Mouse (Mus musculus) thymus, postnatal 36 days (tissue): ENCODE results near the gene Mto1.
A peak's percentile ranks its signal among the peaks of the same experiment; 100 is the strongest.
"Not testable (repeated sequence)": the region's sequence is repeated elsewhere in the genome, so short reads cannot be mapped to it uniquely, and the experiment has no call there.

Source experiments
- DNase-seq, 2 experiments: peaks; one replicate each; pipeline ENCODE4 v3.0.0; 2022; ENCODE audit warnings: mixed read lengths in 2 of 2

The Mto1 gene

DNA sequence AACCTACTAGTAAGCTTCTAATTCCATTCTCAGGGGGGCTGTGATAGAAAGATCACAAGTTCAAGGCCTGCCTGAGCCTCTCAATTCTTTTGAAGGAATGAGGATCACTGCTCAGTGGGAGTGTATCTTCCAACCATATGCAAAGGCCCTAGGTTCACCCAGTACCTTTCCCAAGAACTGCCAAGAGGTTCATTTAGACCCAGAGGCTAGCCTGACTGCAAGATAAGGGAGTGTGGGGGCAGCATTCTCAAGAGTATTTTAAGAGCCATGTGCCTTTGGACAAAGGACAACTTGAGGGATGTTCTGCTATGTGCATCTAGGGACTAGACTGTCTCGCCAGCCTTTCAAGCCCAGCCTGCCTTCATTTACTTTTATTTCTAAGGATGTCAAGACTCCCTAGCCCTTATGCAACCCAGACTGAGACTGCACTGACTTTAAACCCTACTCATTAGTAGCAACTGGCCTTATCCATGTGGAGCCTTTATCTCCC, 28.6 kb downstream of the Mto1 start:
- DNase-seq = no peak

DNA sequence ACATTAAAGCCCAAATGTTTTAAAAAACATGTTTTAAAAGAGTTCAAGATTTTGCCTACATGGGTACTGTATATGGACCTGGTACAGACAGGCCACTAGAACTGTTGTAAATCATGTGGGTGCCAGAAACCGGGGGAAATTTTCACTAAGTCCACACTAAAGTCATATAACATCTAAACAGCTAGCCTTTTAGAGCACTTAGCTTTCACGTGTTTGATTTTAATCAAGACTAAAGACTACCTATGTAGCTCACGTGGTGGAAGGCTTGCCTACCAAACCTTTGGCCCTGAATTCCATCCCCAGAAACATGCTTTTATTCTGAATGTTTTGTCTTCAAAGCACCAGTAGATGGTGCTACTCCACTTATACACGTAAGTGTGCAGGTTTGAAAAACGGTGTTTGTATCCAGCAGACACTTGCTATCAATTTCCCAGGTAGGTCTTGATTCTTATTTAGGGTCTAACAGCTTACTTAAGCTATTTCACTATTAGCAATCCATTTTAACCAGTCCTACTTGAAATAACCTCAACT, 29.1 kb downstream of the Mto1 start:
- DNase-seq = no peak

DNA sequence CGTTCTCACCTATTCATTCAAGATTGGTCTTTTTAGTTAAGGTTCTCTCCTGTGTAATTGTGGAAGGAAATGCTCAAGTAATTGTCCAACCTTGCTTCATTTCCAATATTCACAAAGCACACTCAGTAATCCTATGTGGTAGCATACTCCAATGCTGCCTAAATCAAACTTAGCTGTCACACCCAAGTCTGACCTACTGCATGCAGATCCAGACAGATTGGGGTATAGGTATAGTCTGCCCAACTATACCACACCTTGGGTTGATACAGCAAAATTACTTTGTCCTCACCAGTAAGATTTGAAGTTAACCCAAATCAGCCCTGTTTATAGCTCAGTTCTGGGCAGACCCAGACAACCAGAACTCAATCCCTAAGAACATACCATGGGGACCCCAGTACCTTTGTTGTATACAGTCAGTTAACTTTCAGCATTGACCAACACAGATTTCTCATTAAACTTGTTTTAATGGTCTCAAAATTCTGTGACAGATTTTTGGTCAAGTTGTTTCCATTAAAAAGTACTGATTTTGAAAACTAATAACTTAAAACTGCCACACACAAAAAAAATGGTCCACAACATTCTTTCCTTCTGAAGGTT, 30.1 kb downstream of the Mto1 start:
- DNase-seq = not testable (repeated sequence)

DNA sequence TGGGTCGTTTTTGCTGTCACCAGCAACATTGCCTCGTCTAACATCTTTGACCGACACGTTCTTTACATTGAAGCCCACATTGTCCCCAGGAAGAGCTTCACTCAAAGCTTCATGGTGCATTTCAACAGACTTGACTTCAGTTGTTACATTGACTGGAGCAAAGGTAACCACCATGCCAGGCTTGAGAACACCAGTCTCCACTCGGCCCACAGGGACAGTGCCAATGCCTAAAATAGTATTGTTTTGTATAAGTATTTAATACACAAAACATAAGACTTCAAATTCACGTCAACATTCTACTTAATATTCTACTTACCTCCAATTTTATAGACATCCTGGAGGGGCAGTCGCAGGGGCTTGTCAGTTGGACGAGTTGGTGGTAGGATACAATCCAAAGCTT, 31.3 kb downstream of the Mto1 start:
- DNase-seq = not testable (repeated sequence)

DNA sequence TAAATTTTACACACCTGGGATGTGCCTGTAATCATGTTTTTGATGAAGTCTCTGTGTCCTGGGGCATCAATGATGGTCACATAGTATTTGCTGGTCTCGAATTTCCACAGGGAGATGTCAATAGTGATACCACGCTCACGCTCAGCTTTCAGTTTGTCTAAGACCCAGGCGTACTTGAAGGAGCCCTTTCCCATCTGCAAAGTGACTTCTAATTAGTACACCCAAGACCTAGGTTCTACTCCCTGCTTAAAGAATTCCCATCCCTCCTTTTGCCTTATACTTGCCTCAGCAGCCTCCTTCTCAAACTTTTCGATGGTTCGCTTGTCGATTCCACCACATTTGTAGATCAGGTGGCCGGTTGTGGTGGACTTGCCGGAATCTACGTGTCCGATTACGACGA, 32.2 kb downstream of the Mto1 start:
- not testable (repeated sequence) for DNase-seq

DNA sequence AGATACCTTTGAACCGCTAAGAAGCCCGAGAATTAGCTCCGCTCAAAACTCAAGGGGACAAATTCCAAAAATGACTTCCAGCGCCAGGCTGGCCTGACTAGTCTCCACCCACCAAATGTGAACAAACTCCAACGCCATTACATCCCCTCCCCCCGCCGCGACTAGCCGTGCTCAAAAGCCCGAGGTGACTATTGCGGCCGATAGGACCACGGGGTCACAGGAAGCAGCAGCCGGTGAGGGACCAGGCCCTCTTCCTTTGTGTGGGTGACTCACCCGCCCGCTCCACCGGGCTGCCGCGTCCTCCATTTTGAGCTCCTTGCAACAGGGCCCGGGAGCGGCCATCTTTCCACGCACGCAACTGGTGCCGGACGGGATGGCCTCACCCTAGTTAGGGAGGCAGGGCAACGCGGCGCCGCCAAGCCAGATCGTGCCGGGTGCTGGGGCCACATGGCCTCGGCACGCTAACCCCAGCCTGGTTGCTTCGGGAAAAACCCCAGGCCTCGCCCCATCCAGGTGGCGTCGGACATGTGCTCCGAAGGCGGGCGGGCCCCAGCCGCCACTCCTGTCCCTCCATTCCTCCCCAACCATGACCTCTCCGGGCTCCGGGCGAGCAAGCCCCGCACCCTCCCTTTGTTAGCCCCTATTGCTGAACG, 32.8 kb downstream of the Mto1 start:
- DNase-seq = peak; percentile 71 to 81

DNA sequence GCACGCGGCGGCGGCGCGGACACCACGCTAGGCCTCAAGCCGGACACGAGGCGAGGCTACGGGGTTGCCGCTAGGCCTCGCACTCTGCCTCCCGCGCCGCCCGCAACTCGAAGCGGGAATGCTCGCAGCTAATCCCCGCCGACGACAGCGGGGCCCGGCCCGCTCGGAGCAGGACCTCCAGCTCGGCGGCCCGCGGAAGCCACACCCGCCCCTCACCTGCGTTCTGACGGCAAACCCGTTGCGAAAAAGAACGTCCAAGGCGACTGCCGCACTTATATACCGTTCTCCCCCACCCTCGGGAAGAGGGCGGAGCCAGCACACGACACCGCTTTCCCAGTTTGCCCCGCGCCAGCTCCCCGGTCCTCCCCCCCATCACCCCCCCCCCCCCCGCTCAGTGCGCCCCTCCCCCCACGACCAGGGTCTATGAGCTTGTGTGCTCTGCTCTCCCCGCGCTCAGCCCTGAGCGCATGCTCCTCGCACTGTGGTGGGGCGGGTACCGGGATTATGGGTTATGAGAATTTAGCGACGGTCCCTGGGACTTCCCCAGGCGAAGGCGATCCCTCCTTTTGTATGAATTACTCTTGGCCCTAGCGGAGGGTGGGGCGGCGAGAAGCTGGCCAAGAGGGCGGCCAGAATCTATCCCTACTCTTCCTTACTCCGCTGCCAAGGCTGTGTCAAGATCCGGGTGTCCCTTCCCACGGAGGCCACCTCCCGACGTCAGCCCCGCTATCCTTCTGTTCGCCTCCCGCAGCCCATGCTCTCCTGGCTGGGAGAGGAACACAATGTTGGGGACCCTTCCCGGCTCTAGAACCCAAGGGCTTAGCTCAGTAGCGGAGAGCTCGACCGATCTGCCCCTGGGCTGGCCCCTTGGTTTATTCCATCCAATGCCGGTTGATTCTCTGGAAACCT, 33.7 kb downstream of the Mto1 start:
- DNase-seq = peak; percentile 96 to 97

DNA sequence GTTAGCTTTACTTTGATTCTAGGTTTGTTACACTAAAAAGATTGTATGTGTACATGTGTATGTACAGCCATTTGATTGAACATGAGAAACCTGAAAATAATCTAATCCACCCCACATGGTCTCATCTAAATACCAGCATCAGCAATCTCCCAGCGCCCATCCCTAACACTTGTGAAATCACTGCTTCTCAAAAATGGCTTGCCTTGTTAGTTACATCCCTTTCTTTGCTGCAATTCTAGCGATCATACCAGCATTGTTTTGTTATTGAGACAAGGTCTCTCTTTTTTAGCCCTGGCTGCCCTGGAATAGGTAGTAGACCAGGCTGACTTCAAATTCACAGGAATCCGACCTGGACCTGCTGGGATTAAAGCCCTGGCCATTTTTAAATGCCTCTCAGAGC, 34.4 kb downstream of the Mto1 start:
- DNase-seq = no peak

DNA sequence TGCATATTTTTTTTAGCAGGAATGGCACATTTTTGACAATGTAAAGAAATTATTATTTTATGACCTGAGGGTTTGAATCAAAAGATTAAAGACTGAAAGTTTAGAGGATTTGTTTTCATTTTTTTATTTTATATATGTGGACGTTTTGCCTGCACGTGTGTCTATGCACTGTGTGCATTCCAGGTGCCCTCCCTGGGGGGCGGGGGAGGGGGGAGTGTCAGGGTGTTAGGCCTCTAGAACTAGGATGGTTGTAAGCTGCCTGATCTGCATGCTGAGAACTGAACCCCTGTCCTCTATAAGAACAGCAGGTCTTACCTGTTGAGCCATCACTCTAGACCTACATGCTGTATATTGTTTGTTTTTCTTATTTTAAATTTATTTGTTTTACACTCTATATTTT, 36.7 kb downstream of the Mto1 start:
- no peak for DNase-seq

DNA sequence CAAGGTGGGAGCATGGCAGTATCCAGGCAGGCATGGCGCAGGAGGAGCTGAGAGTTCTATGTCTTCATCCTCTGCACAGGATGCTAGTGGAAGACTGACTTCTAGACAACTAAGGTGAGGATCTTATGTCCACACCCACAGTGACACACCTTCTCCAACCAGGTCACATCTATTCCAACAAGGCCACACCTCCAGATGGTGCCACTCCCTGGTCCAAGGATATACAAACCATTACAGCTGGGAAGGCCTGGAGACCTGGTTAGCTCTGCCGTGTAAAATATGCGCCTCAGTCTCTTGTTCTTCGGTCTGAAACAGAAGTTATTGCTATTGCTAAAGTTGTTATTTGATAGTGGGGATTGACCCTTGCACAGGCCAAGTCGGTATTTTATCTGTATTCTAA, 40.0 kb downstream of the Mto1 start:
- DNase-seq = not testable (repeated sequence)

DNA sequence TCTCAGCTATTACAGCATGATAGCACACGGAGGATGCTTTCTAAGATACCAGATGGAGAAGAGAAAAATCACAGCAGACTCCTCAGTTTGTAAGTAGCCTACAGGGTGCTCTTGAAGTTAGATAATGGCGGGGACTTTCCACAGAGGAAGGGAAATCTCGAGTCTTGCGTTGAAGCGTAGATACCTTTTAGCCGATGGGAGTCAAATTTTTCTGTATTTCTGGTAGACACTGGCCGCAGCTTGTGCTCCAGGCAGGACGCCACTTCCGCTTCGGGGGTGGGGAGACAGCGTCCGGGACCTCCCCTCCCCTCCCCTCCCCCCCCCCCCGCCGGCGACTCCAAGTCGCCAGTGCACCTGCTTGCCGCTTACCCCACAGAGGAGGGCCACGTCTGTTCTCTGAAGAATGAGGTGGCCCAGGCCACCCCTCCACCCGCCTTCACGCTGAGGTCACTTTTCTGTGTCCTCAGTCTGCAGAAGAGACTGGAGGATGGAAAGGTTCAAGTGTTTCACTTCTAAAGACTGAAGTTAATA, 40.9 kb downstream of the Mto1 start, which contains the start of gene Eef1a1:
Gene Eef1a1, minus strand, starts transcription at position 262 of the 531 bp plus-strand sequence.
- peak; percentile 57 to 66 for DNase-seq

DNA sequence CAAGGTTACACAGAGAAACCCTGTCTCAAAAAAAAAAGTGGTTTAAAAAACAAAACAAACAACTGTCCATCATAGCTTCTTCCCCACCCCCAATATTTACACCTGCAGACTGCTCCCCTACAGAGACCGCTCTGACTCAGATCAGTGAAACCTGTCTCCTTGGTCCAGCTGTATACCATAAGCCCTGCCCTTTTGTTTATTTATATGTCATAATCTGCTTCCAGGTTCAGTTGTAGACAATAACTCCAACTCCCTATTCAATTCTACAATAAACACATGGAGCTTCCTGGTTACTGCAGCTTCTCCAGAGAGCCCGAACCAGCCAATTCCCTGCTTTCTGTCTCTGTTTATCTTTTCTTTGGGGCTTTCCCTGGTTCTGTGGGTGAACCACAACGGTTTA, 43.2 kb downstream of the Mto1 start:
- no peak for DNase-seq

DNA sequence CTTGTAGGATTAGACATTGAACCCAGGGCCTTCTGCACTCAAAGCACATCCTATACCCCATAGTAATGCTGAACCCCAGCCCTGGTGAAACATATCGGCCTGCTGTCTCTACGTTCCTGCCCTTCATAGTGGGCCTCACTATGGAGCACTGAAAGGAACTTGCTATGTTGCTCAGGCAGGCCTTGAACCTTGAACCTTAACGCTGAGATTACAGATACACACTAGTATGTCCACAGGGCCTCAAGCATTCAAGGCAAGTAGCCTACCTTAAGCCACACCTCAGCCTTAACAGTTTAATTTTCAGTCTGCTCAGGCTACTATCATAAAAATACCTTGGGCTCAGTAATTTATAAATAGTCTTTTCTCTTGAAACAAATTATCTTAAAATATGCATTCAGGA, 44.2 kb downstream of the Mto1 start:
- no peak for DNase-seq

DNA sequence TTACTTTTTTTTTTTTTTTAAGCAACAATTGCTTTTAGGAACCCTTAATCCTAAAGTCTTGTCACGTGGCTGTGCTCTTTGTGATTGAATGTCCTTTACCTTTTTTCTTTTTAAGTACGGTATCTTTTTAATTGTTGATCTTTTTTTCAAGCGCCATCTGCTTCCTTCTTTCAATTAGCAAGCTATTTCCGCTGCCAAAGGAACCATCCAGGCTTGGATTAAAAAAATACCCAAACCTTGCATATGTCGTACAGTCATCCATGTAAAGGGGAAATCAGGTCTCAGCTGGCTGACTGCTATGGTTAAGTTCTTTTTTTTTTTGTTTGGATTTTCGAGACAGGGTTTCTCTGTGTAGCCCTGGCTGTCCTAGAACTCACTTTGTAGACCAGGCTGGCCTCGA, 45.2 kb downstream of the Mto1 start:
- no peak for DNase-seq

DNA sequence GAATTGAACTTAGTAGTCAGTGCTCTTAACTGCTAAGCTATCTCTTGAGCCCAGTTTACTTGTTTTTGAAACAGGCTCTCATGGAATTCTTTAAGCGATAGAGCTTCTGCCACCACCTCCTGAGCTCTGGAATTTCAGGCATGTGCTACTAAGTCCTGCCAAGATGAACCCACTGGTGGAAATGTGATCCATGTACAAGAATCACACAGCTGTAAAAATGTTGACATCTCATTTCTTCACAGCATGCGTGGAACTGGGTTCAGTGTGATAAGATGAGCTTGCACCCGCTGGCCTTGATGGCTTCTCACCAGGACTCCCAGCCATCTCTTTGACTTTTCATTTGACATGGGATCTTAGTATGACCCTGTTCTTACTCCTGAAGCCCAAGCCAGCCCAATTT, 52.4 kb downstream of the Mto1 start:
- no peak for DNase-seq

DNA sequence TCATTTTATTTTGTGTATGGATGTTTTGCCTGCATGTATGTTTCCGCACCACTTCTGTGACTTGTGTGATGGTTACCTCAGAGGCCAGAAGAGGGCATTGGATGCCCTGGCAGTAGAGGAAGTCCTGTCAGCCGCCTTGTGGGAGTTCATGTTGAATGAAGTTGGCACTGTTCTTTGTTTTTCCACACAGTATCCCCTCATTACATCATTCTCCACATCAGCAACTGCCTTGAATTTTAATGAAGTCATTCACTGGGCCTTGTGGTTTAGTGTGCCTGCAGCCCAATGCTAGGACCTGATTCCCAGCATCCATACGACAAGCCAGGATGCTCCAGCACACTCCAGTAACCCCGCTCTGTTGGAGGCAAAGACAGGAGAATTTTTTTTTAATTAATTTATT, 53.3 kb downstream of the Mto1 start:
- no peak for DNase-seq

DNA sequence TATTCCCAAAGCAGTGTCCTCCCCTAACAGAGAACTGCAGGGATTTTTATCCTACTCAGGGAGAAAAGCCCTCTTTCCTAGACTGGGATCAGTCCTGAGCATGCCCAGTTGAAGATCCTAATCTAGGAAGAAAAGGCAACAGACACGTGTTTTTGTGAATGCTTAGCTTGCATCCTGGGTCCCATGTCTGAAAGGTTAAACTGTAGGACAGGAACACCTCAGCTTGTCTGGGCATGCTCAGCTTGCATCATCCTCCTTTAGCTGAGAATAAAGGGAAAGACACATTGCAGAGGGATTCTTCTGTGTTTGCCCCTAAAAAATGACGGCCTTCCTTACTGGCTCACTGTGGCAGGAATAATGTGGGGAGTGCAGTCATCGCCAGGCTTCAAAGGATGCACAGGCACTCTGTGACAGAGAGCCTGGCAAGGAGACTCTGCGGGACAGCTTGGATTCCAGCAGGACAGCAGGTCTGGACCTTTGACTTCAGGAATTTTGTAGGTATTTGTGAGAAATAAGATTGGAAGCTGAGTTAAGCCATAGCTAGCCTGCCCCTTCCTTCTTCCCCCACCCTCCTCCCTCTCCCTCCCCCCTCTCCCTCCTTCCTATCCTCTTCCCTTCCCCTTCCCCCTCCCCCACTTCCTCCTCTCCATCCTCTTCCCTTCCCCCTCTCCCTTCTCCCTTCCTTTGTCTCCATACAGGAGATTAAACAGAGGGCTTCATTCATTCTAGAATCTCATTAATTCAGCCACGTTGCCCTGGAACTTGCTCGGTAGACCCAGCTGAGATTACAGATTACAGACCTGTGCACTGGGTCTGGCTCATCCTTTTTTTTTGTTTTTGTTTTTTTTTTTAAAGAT, 55.4 kb downstream of the Mto1 start:
- DNase-seq = no peak

DNA sequence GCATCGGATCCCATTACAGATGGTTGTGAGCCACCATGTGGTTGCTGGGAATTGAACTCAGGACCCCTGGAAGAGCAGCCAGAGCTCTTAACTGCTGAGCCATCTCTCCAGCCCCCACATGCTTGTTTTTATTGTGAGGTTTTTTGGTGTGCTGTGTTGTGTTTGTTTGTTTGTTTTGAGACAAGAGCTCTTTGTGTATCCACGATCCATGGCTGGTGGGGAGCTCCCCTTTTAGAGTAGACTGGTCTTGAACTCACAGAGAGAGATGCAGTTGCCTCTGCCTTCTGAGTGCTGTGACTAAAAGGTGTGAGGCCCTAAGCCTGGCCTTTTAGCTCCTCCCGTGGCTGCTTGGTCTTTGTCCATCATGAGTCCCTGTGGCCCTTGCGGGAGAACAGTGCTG, 56.1 kb downstream of the Mto1 start:
- no peak for DNase-seq

DNA sequence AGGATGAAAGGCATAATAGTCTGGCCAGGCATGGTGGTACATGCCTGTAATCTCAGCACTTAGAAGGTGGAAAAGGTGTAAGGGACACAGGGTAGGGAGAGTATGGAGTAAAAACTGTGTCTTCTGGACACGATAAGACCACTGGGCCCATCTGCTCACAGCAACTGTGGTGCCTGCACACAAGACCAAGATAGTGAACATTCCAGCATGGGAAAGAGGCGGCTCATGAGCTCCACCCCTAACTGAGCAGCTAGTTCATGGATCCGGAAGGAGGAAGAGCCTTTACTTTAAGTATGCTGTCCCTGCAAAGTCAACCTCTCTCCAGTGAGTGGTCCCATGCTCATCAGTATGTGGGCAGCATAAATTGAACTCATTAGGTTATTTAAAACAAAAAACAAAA, 56.7 kb downstream of the Mto1 start:
- DNase-seq = no peak

DNA sequence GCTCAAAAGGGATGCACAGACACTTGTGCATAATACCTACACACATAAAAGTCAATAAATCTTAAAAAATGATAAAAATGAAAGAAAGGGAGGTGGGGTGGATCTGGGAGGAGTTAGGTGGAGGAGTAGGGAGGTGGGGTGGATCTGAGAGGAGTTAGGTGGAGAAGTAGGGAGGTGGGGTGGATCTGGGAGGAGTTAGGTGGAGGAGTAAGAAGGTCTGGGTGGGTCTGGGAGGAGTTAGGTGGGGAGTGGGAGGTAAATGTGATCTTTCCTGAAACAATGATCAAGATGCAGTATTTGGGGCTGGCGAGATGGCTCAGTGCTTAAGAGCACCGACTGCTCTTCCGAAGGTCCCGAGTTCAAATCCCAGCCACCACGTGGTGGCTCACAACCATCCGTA, 57.2 kb downstream of the Mto1 start:
- DNase-seq = no peak

DNA sequence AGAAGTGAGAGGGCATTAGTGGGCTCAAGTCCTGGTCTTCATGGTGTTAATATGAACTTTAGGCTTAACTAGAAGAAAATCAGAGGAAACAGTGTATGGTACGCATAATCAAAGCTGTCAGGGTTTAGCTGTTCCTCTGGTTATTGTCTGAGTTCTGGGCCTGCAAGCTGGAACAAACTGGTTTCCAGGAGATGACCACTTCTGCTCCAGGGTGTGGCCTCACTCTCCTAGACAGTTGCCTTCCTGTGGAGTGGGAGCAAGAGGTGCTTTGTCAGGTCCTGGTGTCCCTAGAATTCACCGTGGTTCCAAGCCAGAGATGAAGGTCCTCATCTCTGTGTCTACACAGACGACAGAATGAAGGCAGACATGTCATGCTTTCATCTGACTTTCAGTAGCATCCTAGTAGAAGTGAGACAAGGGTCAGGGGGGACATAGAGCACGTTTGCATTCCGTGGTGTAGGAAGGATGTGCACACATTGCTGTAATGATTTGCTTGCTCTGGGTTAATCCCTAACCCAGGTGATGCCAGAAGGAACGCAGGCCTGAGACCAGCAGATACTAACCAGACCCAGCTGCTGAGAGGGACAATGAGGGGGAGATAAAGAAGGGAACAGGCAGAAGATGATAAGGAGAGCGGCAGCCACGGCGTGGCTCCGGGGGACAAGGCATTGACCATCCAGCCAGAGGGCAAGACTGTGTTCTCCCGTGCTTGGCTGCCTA, 58.2 kb downstream of the Mto1 start:
- no peak for DNase-seq

DNA sequence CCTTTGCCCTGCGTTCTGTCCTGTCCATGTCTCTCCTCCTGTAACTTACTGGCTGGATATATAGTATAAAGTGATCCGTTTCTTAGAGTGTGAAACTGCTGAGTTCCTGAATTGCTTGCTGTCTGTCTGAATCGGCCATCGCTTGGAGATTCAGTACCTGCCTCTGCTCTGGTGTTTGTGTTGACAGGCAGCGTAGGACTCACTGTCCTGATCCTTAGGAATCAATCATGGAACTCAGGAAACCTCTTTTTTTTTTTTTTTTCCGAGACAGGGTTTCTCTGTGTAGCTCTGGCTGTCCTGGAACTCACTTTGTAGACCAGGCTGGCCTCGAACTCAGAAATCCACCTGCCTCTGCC, 58.7 kb downstream of the Mto1 start:
- DNase-seq = no peak
